Mouse (Mus musculus): ENCODE data around the gene Lamtor4. TPM values are rescaled to one million over a fixed set of nuclear protein-coding genes. Genes with fewer than 3 reads are reported as not detected.

Lamtor4 gene
- polyA plus RNA-seq, 1 experiment, result 131 TPM

GRCm38 (mm10) chr5:138267114-138267513, 11.8 kb downstream of the Lamtor4 start:
- no peak overlapping the region for H3K4me3 ChIP-seq (replicated peaks)
- TF ChIP-seq FLI1 (IDR thresholded peaks at IDR 0.05; ENCODE audit: low read length) (no peak), GATA1 (IDR thresholded peaks at IDR 0.05; ENCODE audit: borderline replicate concordance, low read length) (no peak)
- H3K36me3 ChIP-seq (replicated peaks; ENCODE audit: low read length), result peaks cover 20% of the 10 kb centered on the region
- H3K4me1 ChIP-seq, result peaks cover 41% of the 10 kb centered on the region
- peaks cover 21% of the 10 kb centered on the region for H3K27me3 ChIP-seq (replicated peaks)
- no peaks in the 10 kb centered on the region for H3K9me3 ChIP-seq

DNA sequence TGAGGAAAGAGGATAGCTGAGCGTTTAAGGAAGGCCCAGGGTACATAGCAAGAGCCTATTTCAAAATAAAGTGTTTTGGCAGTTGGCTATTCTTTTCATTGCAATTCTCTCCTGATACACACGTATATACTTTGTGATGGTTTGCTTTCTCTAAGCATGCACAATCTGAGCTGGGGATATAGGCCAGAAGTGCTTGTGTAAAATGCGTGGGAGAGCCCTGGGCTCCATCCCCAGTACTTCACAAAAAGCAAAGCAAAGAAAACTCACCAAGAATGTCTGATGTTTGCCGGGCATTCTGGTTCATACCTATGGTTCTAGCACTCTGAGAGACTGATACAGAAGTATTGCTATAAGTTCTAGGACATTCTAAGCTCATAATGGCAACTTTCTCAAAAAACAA, 13.7 kb downstream of the Lamtor4 start:
- Histone ChIP-seq H3K36me3 (replicated peaks; ENCODE audit: low read length) (peaks cover 14% of the 10 kb centered on the region), H3K27me3 (replicated peaks) (peaks cover 34% of the 10 kb centered on the region), H3K4me3 (replicated peaks) (no peak overlapping the region), H3K9me3 (no peaks in the 10 kb centered on the region), H3K4me1 (peaks cover 30% of the 10 kb centered on the region)
- TF ChIP-seq FLI1 (IDR thresholded peaks at IDR 0.05; ENCODE audit: low read length), result no peak
- TF ChIP-seq GATA1 (IDR thresholded peaks at IDR 0.05; ENCODE audit: borderline replicate concordance, low read length), result no peak

GRCm38 (mm10) chr5:138271232-138271631, 15.9 kb downstream of the Lamtor4 start:
- peaks cover 42% of the 10 kb centered on the region for H3K27me3 ChIP-seq (replicated peaks)
- H3K9me3 ChIP-seq, result no peaks in the 10 kb centered on the region
- TF ChIP-seq GATA1 (IDR thresholded peaks at IDR 0.05; ENCODE audit: borderline replicate concordance, low read length) (no peak), FLI1 (IDR thresholded peaks at IDR 0.05; ENCODE audit: low read length) (no peak)
- no peak overlapping the region for H3K4me3 ChIP-seq (replicated peaks)
- H3K4me1 ChIP-seq, result peaks cover 38% of the 10 kb centered on the region
- H3K36me3 ChIP-seq (replicated peaks; ENCODE audit: low read length), result peaks cover 4% of the 10 kb centered on the region

GRCm38 (mm10) chr5:138272409-138272923, 17.2 kb downstream of the Lamtor4 start, which contains the start of gene Gal3st4:
Gal3st4 (minus strand) TSS chr5:138272840.
- H3K36me3 ChIP-seq (replicated peaks; ENCODE audit: low read length), result no peaks in the 10 kb centered on the region
- peaks cover 42% of the 10 kb centered on the region for H3K27me3 ChIP-seq (replicated peaks)
- no peaks in the 10 kb centered on the region for H3K9me3 ChIP-seq
- H3K4me1 ChIP-seq, result peaks cover 50% of the 10 kb centered on the region
- no peak within 1 kb of the TSS for H3K4me3 ChIP-seq (replicated peaks)
- TF ChIP-seq FLI1 (IDR thresholded peaks at IDR 0.05; ENCODE audit: low read length) (no peak), GATA1 (IDR thresholded peaks at IDR 0.05; ENCODE audit: borderline replicate concordance, low read length) (no peak)

- no peaks in the 10 kb centered on the region for H3K36me3 ChIP-seq (replicated peaks; ENCODE audit: low read length)
- no peak overlapping the region for H3K4me3 ChIP-seq (replicated peaks)
- H3K27me3 ChIP-seq (replicated peaks), result peaks cover 50% of the 10 kb centered on the region
- H3K9me3 ChIP-seq, result no peaks in the 10 kb centered on the region
- TF ChIP-seq GATA1 (IDR thresholded peaks at IDR 0.05; ENCODE audit: borderline replicate concordance, low read length) (no peak), FLI1 (IDR thresholded peaks at IDR 0.05; ENCODE audit: low read length) (no peak)
- peaks cover 67% of the 10 kb centered on the region for H3K4me1 ChIP-seq
Measured at GRCm38 (mm10) chr5:138274186-138274585, 18.9 kb downstream of the Lamtor4 start.

GRCm38 (mm10) chr5:138275216-138276050, 20.2 kb downstream of the Lamtor4 start:
- TF ChIP-seq FLI1 (IDR thresholded peaks at IDR 0.05; ENCODE audit: low read length), result no peak
- no peak for TF ChIP-seq GATA1 (IDR thresholded peaks at IDR 0.05; ENCODE audit: borderline replicate concordance, low read length)
- no peaks in the 10 kb centered on the region for H3K36me3 ChIP-seq (replicated peaks; ENCODE audit: low read length)
- H3K4me3 ChIP-seq (replicated peaks), result no peak overlapping the region
- peaks cover 5% of the 10 kb centered on the region for H3K9me3 ChIP-seq
- peaks cover 80% of the 10 kb centered on the region for H3K4me1 ChIP-seq
- H3K27me3 ChIP-seq (replicated peaks), result peaks cover 56% of the 10 kb centered on the region

GRCm38 (mm10) chr5:138277994-138278393, 22.7 kb downstream of the Lamtor4 start:
- TF ChIP-seq GATA1 (IDR thresholded peaks at IDR 0.05; ENCODE audit: borderline replicate concordance, low read length) (no peak), FLI1 (IDR thresholded peaks at IDR 0.05; ENCODE audit: low read length) (no peak)
- H3K36me3 ChIP-seq (replicated peaks; ENCODE audit: low read length), result no peaks in the 10 kb centered on the region
- peaks cover 10% of the 10 kb centered on the region for H3K9me3 ChIP-seq
- peaks cover 74% of the 10 kb centered on the region for H3K4me1 ChIP-seq
- H3K4me3 ChIP-seq (replicated peaks), result no peak overlapping the region
- peaks cover 40% of the 10 kb centered on the region for H3K27me3 ChIP-seq (replicated peaks)

DNA sequence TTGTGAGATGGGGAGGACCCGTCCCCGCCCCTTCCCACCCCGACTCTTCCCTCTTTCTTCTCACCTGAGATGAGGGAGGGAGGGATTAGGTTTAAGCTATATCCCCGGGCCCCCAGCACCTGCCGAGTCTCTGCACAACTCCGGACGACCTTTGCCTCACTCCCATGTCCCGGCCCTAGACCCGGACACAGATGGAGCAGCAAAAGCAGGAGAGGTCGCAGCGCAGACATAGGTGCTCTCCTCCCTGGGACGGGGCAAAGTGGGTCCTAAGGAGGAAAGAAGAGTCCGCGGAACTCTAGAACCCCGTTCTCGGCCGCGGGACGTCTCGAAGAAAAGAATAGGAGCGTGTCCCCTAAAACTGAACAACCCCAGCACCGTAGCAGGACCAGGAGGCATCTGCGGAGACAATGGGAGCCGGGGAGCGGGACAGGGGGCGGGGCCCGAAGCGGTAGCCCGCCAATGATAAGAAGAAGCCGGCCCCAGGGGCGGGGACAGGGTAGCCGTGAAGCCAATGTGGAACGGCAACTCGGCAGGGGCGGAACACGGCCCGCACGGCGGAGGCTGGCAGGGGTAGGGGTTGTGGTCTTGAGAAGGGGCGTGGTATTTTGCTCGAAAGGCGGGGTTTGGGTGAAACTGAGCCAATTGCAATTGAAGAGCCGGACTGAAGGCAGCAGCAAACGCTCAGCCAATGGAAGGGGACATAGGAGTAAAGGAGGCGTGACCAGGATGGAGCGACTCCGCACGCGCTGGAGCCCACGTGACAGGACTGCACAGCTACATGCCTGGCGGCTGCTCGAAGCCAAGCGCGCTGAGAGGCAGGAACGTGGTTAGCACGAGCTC, 24.5 kb downstream of the Lamtor4 start, which contains the start of the genes Gm43720, Gpc2 and Stag3:
Gm43720 (minus strand) TSS at position 374 of the 840 bp plus-strand sequence.
Gpc2 (minus strand) TSS at position 421 of the 840 bp plus-strand sequence.
Stag3 (plus strand) TSS at position 656 of the 840 bp plus-strand sequence.
- H3K4me3 ChIP-seq (replicated peaks), result peak within 1 kb of the TSS; percentile 92
- H3K9me3 ChIP-seq, result peaks cover 10% of the 10 kb centered on the region
- no peak for TF ChIP-seq GATA1 (IDR thresholded peaks at IDR 0.05; ENCODE audit: borderline replicate concordance, low read length)
- no peak for TF ChIP-seq FLI1 (IDR thresholded peaks at IDR 0.05; ENCODE audit: low read length)
- no peaks in the 10 kb centered on the region for H3K36me3 ChIP-seq (replicated peaks; ENCODE audit: low read length)
- peaks cover 32% of the 10 kb centered on the region for H3K27me3 ChIP-seq (replicated peaks)
- peaks cover 66% of the 10 kb centered on the region for H3K4me1 ChIP-seq

- Histone ChIP-seq H3K4me3 (replicated peaks) (peak overlapping the region; percentile 92), H3K9me3 (peaks cover 10% of the 10 kb centered on the region), H3K27me3 (replicated peaks) (peaks cover 31% of the 10 kb centered on the region), H3K4me1 (peaks cover 60% of the 10 kb centered on the region), H3K36me3 (replicated peaks; ENCODE audit: low read length) (no peaks in the 10 kb centered on the region)
- no peak for TF ChIP-seq GATA1 (IDR thresholded peaks at IDR 0.05; ENCODE audit: borderline replicate concordance, low read length)
- no peak for TF ChIP-seq FLI1 (IDR thresholded peaks at IDR 0.05; ENCODE audit: low read length)
Measured at GRCm38 (mm10) chr5:138280425-138280768, 25.1 kb downstream of the Lamtor4 start.

All from megakaryocyte, embryonic 14.5 days (primary cell).